Mouse (Mus musculus): ENCODE data around the gene Bola3.
"Not testable (repeated sequence)": the region's sequence is repeated elsewhere in the genome, so short reads cannot be mapped to it uniquely, and the experiment has no call there.

The Bola3 gene

GRCm38 (mm10) chr6:83348873-83349272 is at the start of gene Bola3:
Gene Bola3 (plus strand): TSS chr6:83349147.
- no peak for DNase-seq (ENCODE audit: low spot score)

GRCm38 (mm10) chr6:83300447-83301229 is 48.3 kb upstream of the Bola3 start:
- DNase-seq (ENCODE audit: low spot score): no peak

GRCm38 (mm10) chr6:83301294-83301693 is 47.7 kb upstream of the Bola3 start:
- DNase-seq (ENCODE audit: low spot score): no peak

GRCm38 (mm10) chr6:83302264-83302663 is 46.7 kb upstream of the Bola3 start:
- DNase-seq (ENCODE audit: low spot score): no peak

- no peak for DNase-seq (ENCODE audit: low spot score)
Observed at GRCm38 (mm10) chr6:83309017-83309416, 39.9 kb upstream of the Bola3 start.

- no peak for DNase-seq (ENCODE audit: low spot score)
Observed at GRCm38 (mm10) chr6:83311206-83311605, 37.7 kb upstream of the Bola3 start.

GRCm38 (mm10) chr6:83312021-83312420 is 36.9 kb upstream of the Bola3 start:
- no peak for DNase-seq (ENCODE audit: low spot score)

- DNase-seq (ENCODE audit: low spot score): no peak
Observed at GRCm38 (mm10) chr6:83312514-83312913, 36.4 kb upstream of the Bola3 start.

- DNase-seq (ENCODE audit: low spot score): no peak
Observed at GRCm38 (mm10) chr6:83315293-83315692, 33.7 kb upstream of the Bola3 start.

- peak; percentile 29 for DNase-seq (ENCODE audit: low spot score)
Observed at GRCm38 (mm10) chr6:83316022-83316421, 32.9 kb upstream of the Bola3 start.

- DNase-seq (ENCODE audit: low spot score): peak; percentile 94
Observed at GRCm38 (mm10) chr6:83317108-83317741, 31.7 kb upstream of the Bola3 start.

- no peak for DNase-seq (ENCODE audit: low spot score)
Observed at GRCm38 (mm10) chr6:83321927-83322326, 27.0 kb upstream of the Bola3 start.

GRCm38 (mm10) chr6:83322794-83323193 is 26.2 kb upstream of the Bola3 start:
- no peak for DNase-seq (ENCODE audit: low spot score)

GRCm38 (mm10) chr6:83323652-83324419 is 25.1 kb upstream of the Bola3 start:
- no peak for DNase-seq (ENCODE audit: low spot score)

GRCm38 (mm10) chr6:83325525-83326393 is 23.2 kb upstream of the Bola3 start, which contains the start of the genes Mthfd2 and Mob1a:
Gene Mthfd2 (minus strand): TSS chr6:83325908.
Gene Mob1a (plus strand): TSS chr6:83326016.
- DNase-seq (ENCODE audit: low spot score): peak; percentile 98

- no peak for DNase-seq (ENCODE audit: low spot score)
Observed at GRCm38 (mm10) chr6:83326394-83326736, 22.6 kb upstream of the Bola3 start.

GRCm38 (mm10) chr6:83326761-83327160 is 22.2 kb upstream of the Bola3 start:
- DNase-seq (ENCODE audit: low spot score): no peak

- no peak for DNase-seq (ENCODE audit: low spot score)
Observed at GRCm38 (mm10) chr6:83327591-83328190, 21.3 kb upstream of the Bola3 start.

GRCm38 (mm10) chr6:83341387-83341786 is 7.6 kb upstream of the Bola3 start:
- DNase-seq (ENCODE audit: low spot score): no peak

- no peak for DNase-seq (ENCODE audit: low spot score)
Observed at GRCm38 (mm10) chr6:83342957-83343356, 6.0 kb upstream of the Bola3 start.

GRCm38 (mm10) chr6:83345285-83345684 is 3.7 kb upstream of the Bola3 start:
- DNase-seq (ENCODE audit: low spot score): not testable (repeated sequence)
